Mouse (Mus musculus) olfactory bulb, adult 2 months (tissue): ENCODE measurements around the gene Ebp. TPM values are rescaled to one million over a fixed set of nuclear protein-coding genes. Genes with fewer than 3 reads are reported as not detected.

ENCODE experiments used
- H3K27ac ChIP-seq: fragments of 200-500 bp; 2 replicates; pipeline ENCODE4 v1.5.1; 2012; ENCODE audit warnings: low read depth, low read length; ENCODE audit not compliant: insufficient read depth
- H3K4me1 ChIP-seq: fragments of 200-500 bp; 2 replicates; pipeline ENCODE4 v1.6.1; 2012; ENCODE audit warnings: low read length; ENCODE audit not compliant: control insufficient read depth, insufficient read depth
- H3K4me3 ChIP-seq: fragments of 200-500 bp; 2 replicates; pipeline ENCODE4 v1.5.1; 2012; ENCODE audit warnings: mild to moderate bottlenecking, low read depth, low read length, moderate library complexity; ENCODE audit not compliant: insufficient read depth
- CTCF ChIP-seq: fragments of 200-500 bp; IDR thresholded peaks from 2 replicates; pipeline ENCODE4 v1.5.1; 2012; ENCODE audit warnings: low read depth, mild to moderate bottlenecking, low read length, moderate library complexity; ENCODE audit not compliant: insufficient read depth
- POLR2A ChIP-seq: fragments of 200-500 bp; IDR thresholded peaks from 2 replicates; pipeline ENCODE4 v1.6.1; 2012; ENCODE audit warnings: mild to moderate bottlenecking, low read depth, low read length, moderate library complexity; ENCODE audit not compliant: insufficient read depth
- WGBS: fragments of 180-500 bp; shearing (Covaris S2); methylation state at CpG from one replicate; pipeline ENCODE4 v1.1.7; 2018; 5-methylcytosine and 5-hydroxymethylcytosine counted together
- polyA plus RNA-seq: library from polyadenylated mRNA; stranded (reverse); fragments of >200 nt; gene quantifications from 2 replicates; pipeline ENCODE4 v1.2.4, GENCODE M21; 2012; ENCODE audit warnings: low replicate concordance; ENCODE audit not compliant: missing spikeins, insufficient read depth, insufficient read length

Gene Ebp
- polyA plus RNA-seq, 1 experiment = not detected

DNA sequence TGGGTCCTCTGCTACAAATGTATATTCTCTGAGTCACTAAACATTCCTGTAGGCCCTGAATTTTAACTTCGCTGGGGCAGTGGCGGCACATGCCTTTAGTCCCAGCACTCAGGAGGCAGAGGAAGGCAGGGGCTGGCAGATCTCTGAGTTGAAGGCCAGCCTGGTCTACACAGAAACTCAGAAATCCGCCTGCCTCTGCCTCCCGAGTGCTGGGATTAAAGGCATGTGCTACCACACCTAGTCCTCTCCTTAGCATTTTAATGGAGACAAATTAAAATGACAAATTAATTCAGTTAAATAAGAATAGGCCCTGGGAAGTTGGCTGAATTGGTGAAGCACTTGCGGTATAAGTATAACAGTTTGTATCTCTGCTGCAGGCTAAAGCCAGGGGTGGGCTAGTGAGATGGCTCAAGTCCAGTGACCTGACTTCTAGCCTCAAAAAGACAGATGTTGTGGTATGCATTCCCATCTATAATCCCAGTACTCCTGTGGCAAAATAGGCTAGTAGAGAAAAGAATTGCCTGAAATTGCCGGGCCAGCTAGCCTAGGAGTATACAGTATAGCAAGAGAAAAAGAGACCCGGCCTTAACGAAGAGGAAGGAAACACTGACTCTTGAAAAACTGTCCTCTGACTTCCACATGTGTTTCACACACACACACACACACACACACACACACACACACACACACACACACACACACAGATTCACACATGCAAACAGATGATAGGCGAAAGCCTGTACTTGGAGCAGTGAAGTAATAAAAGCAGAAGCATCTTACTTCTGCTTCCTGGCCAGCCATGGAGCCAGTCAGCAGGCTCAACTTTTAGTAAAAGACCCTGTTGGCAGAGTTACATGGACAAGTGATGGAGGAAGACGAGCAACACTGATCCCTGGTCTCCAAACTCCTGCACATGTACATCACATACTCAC lies 25.3 kb downstream of the Ebp start:
- Histone ChIP-seq H3K4me1 (no peaks in the 10 kb centered on the region), H3K4me3 (no peak overlapping the region), H3K27ac (no peak overlapping the region)
- TF ChIP-seq CTCF = no peak
- no peak for TF ChIP-seq POLR2A
- 93% methylated on average over 10 of the region's 10 CpGs for WGBS

DNA sequence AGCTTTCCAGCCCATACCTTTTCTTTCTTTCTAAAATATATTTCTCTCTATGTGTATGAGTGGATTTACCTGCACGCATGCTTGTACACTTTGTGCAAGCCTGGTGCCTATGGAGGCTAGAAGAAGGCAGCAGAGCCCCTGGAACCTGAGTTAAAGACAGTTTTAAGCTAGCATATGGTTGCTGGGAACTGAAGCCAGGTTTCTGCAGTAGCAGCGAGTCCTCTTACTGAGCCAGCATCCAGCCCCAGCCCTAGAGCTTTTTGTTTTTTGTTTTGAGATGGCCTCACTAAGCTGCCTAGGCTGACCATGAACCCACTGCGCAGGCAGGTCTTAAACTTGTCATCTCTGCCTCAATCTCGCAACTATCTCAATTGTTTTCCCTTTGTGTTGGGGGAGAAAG lies 28.8 kb downstream of the Ebp start:
- 91% methylated on average over 4 of the region's 4 CpGs for WGBS
- Histone ChIP-seq H3K4me3 (no peak overlapping the region), H3K4me1 (no peaks in the 10 kb centered on the region), H3K27ac (no peak overlapping the region)
- TF ChIP-seq CTCF (no peak), POLR2A (no peak)

DNA sequence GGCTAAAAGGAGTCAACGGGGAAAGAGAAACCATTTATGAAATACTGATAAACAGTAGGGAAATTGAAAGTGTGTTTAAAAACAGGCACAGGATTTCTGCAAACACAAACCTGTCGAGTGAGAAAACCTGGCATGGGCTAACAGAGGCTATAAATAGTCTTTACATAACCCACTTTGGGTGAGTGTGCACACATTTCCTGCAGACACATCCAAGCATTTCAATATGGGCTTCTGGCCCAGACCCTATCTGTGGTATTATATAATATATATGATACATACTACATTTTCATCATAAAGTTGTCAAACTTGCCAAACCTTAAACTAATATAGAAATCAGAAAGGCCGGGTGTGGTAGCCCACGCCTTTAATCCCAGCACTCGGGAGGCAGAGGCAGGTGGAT lies 30.2 kb downstream of the Ebp start:
- Histone ChIP-seq H3K4me3 (no peak overlapping the region), H3K4me1 (no peaks in the 10 kb centered on the region), H3K27ac (no peak overlapping the region)
- 78% methylated on average over 5 of the region's 5 CpGs for WGBS
- TF ChIP-seq POLR2A (no peak), CTCF (no peak)

DNA sequence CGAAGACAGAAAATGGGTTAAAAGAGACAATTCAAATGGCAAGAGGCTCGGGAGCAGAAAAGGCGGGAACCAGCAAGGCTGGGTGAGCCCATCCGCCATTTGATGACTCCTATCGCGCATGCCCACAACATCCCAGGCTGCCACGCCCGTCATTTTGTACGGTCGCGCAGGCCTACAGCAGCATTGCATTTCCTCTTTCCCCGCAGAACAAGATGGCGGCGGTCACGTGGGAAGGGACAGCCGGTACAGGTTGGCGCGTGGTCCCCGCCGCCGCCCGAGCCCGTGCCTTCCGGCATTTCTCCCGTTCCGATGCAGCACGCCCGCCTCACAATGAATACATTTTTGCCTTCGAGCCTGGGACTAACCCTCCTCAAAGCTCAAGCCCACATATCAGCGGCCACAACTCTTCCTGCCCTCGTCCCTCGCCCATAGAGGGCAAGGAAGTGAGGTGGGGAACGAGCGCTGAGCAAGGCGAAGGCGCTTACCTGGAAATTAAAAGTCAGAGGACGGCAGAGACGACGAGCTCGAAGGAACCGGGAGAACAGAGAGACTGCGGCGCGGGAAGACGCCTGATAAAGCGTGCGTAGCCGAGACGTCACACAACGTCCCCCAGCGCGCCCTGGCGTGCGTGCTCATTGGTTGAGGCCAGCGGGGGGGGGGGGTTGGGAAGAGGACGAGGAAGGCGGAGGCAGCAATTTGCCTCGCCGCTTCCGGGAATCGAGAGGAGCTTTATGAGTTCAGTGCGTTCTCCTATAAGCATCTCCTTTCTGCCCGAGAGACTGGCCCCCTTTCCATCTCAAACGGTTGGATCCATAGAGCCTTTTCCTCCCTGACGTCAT lies 47.9 kb downstream of the Ebp start, which contains the start of gene Rbm3:
Rbm3 (minus strand) TSS at position 728 of the 839 bp plus-strand sequence.
- TF ChIP-seq POLR2A (peak; percentile 88), CTCF (no peak)
- WGBS = 14% methylated on average over 65 of the region's 65 CpGs

DNA sequence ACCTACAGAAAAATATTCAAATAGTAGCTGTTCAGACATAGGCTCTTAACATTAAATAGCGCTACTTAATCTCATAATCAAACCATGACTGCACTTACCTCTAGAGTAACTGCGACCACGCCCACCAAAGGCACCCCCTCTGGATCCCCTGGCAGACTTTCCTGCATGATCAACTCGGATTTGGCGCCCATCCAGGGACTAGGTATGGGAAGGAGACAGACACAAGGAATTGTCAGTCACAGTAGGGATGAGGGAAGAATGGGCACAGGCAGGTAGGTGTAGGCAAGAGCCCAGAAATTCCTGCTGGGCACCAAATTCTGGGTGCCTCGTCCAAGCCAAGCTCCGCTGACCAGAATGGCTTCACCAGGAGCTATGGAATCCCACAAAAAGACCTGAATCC lies 49.6 kb downstream of the Ebp start:
- H3K27ac ChIP-seq = no peak overlapping the region
- H3K4me1 ChIP-seq = peaks cover 8% of the 10 kb centered on the region; the same call in 1 of the 2 replicates
- TF ChIP-seq CTCF (no peak), POLR2A (no peak)
- WGBS = 66% methylated on average over 7 of the region's 7 CpGs
- no peak overlapping the region; the same call in 1 of the 2 replicates for H3K4me3 ChIP-seq

More for the DNA sequence above, 47.9 kb downstream of the Ebp start, which contains the start of gene Rbm3:
- Histone ChIP-seq H3K27ac (peak within 1 kb of the TSS; percentile 99), H3K4me1 (peaks cover 8% of the 10 kb centered on the region; the same call in 1 of the 2 replicates), H3K4me3 (peak within 1 kb of the TSS; percentile 95)

DNA sequence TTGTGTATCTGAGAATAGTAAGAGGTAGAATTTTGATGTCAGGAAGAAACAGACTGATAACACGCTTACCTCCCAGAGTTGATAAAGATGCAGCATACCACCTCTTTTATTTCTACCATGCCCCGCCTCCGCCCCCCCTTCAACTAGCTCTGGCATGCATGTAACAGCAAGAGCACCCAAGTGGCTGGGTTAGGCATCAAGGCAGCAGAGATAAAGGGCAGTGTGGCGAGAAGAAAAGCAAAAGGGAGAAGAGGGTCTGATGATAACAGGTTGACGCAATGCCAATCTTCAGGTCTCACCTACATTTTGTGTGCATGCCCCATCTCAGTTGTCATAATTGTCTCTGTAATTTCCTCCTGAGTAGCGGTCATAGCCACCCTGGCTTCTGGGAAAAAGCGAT lies 50.4 kb downstream of the Ebp start:
- Histone ChIP-seq H3K27ac (no peak overlapping the region), H3K4me1 (peaks cover 8% of the 10 kb centered on the region; the same call in 1 of the 2 replicates), H3K4me3 (no peak overlapping the region)
- TF ChIP-seq CTCF (no peak), POLR2A (no peak)
- 77% methylated on average over 7 of the region's 7 CpGs for WGBS

DNA sequence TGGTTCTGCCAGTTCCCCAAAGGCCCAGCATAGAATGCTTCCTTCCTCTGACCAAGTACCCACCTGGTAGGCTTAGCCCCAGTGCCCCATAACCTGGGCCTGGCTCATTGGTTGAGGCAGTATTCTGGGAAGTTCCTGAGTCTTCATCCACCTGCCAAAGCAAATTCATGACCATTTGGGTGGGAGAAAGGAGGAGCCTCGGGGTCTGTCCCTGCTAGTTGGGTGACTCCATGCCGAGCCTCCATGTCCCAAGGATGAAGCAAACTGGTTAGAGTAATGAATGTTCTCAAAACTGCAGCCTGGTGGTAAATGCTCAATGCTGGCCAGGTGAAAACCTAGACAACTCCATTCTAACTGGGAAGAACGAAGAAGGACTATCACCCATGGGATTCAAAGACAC lies 52.3 kb downstream of the Ebp start:
- TF ChIP-seq POLR2A (no peak), CTCF (no peak)
- 73% methylated on average over 3 of the region's 3 CpGs for WGBS
- Histone ChIP-seq H3K4me3 (no peak overlapping the region), H3K27ac (no peak overlapping the region), H3K4me1 (peaks cover 8% of the 10 kb centered on the region; the same call in 1 of the 2 replicates)

DNA sequence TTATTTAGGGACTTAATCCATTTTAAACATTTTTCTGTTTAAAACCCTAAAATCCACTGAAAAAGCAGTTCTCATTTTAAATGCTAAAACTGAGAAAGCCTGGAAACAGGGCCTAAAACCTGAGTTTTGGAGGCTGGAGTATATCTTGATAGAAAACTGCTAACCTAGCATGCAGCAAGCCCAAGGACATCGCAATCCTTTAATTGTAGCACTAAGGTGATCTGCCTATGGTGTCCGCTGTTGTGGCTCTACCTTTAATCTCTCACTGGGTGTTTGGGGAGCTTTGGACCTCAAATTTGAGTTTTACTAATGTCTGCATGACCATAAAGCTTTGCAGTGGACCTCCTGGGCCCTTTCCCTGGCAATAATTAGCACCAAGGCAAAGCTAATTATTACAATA lies 52.9 kb downstream of the Ebp start:
- Histone ChIP-seq H3K4me1 (peaks cover 8% of the 10 kb centered on the region; the same call in 1 of the 2 replicates), H3K27ac (no peak overlapping the region), H3K4me3 (no peak overlapping the region)
- WGBS = 92% methylated on average over 2 of the region's 2 CpGs
- TF ChIP-seq CTCF (no peak), POLR2A (no peak)
